Mouse (Mus musculus) hindbrain, postnatal 0 days (tissue): ENCODE data around the gene Syt15. TPM values are rescaled to one million over a fixed set of nuclear protein-coding genes. Genes with fewer than 3 reads are reported as not detected.

Experiments
- ATAC-seq: fragments of 200-750 bp; cut with Nextera tagmentation; 2 replicates; pipeline ENCODE4 v1.8.0; 2017; ENCODE audit warnings: mild to moderate bottlenecking, moderate TSS enrichment, moderate library complexity
- DNase-seq: peaks from one replicate; pipeline ENCODE4 v3.0.0-alpha.2; 2015; ENCODE audit warnings: low spot score
- H3K27ac ChIP-seq: fragments of 300-500 bp; sonication (generic); 2 replicates; pipeline ENCODE4 v1.5.1; 2014; ENCODE audit warnings: mild to moderate bottlenecking
- H3K27me3 ChIP-seq: fragments of 300-500 bp; sonication (generic); 2 replicates; pipeline ENCODE4 v1.6.1; 2014; ENCODE audit warnings: low read length, mixed read lengths; ENCODE audit not compliant: insufficient read depth
- H3K36me3 ChIP-seq: fragments of 300-500 bp; sonication (generic); 2 replicates; pipeline ENCODE4 v1.6.1; 2014; ENCODE audit warnings: low read length, mixed read lengths; ENCODE audit not compliant: insufficient read depth
- H3K4me1 ChIP-seq: fragments of 300-500 bp; sonication (generic); 2 replicates; pipeline ENCODE4 v1.6.1; 2014; ENCODE audit warnings: antibody characterized with exemption, low read length, mixed read lengths; ENCODE audit not compliant: insufficient read depth
- H3K4me2 ChIP-seq: fragments of 300-500 bp; sonication (generic); 2 replicates; pipeline ENCODE4 v1.6.1; 2014; ENCODE audit warnings: low read depth, mild to moderate bottlenecking, low read length, moderate library complexity, mixed read lengths
- H3K4me3 ChIP-seq: fragments of 300-500 bp; sonication (generic); 2 replicates; pipeline ENCODE4 v1.5.1; 2014; ENCODE audit warnings: low read length
- H3K9ac ChIP-seq: fragments of 300-500 bp; sonication (generic); replicated peaks from 2 replicates; pipeline ENCODE4 v1.6.1; 2014; ENCODE audit warnings: mild to moderate bottlenecking, low read length, moderate library complexity, mixed read lengths
- H3K9me3 ChIP-seq: fragments of 300-500 bp; sonication (generic); 2 replicates; pipeline ENCODE4 v1.6.1; 2016; ENCODE audit warnings: low read length, mixed read lengths
- CTCF ChIP-seq: IDR thresholded peaks from 2 replicates; pipeline ENCODE4 v1.5.1; 2016; ENCODE audit warnings: antibody characterized with exemption, control low read depth, low read depth
- WGBS: fragments of 180-500 bp; shearing (Covaris S2); extraction: QIAGEN DNeasy Blood & Tissue Kit; methylation state at CpG from one replicate; pipeline ENCODE4 v1.1.7; 2014; 5-methylcytosine and 5-hydroxymethylcytosine counted together
- polyA plus RNA-seq: library from polyadenylated mRNA; unstranded; fragments of >200 nt; fragmentation: Nextera tagmentation; extraction: Ambion mirVana; gene quantifications from 2 replicates; pipeline ENCODE4 v1.2.1, GENCODE M21; 2015
- total RNA-seq: library from RNA; depleted of rRNA; stranded (reverse); fragments of >200 nt; gene quantifications from 2 replicates; pipeline ENCODE4 v1.2.3, GENCODE M21; 2014; rRNA removed

Gene Syt15
- total and polyA plus RNA-seq, 2 experiments from 2014 or later: 0.63 to 1.1 TPM

- peak; percentile 71 for TF ChIP-seq CTCF
- no peaks in the 10 kb centered on the region for H3K36me3 ChIP-seq
- H3K4me2 ChIP-seq: no peak overlapping the region
- H3K9me3 ChIP-seq: no peaks in the 10 kb centered on the region
- ATAC-seq (no peak), DNase-seq (peak; percentile 60)
- 49% methylated on average over 2 of the region's 2 CpGs for WGBS
- H3K4me1 ChIP-seq: no peaks in the 10 kb centered on the region
- H3K27me3 ChIP-seq: no peaks in the 10 kb centered on the region
- no peak overlapping the region for H3K9ac ChIP-seq
- H3K27ac ChIP-seq: no peak overlapping the region
- H3K4me3 ChIP-seq: no peak overlapping the region
Observed at GRCm38 (mm10) chr14:34273280-34273679, 53.9 kb downstream of the Syt15 start.

DNA sequence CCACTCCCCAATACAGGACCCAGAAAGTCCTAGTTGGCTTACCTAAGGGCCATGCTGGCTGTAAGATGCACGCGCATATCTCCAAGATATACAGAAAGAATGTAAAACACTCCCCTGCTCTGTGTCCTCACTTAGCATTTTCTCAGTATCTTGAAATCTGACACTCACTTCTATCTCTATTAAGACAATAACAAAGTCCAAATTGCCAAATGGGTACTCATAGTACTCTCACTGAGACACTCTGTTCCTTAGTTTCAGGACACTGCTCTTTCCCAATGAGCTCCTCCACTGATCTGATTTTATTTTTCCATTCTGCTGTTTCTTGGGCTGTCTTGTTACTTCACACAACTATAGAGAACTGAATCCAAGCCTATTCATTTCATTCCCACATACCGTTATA lies 54.7 kb downstream of the Syt15 start:
- 96% methylated on average over 3 of the region's 3 CpGs for WGBS
- Histone ChIP-seq H3K27ac (no peak overlapping the region), H3K4me2 (no peak overlapping the region), H3K9ac (no peak overlapping the region), H3K9me3 (no peaks in the 10 kb centered on the region), H3K4me1 (no peaks in the 10 kb centered on the region), H3K4me3 (no peak overlapping the region), H3K27me3 (no peaks in the 10 kb centered on the region), H3K36me3 (no peaks in the 10 kb centered on the region)
- DNase-seq (no peak), ATAC-seq (no peak)
- no peak for TF ChIP-seq CTCF

DNA sequence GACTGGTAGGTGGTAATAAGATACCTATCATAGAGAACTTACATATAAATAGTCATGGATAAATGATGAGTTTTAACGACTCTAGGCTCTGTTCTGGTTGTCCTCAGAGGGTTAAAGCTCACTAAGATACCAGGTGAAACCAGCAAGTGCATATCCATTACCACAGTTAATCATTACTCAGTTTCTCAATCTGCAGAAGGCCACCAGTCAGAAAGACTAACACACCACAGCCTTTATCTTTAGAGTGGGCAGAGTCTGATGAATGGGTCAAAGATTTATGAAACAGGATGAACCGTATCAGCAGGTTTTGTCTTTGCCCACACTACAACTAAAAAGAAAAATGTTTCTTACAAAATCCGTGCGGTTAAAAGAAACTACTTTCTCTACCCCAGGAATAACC lies 55.8 kb downstream of the Syt15 start:
- Histone ChIP-seq H3K4me3 (no peak overlapping the region), H3K4me2 (no peak overlapping the region), H3K9ac (no peak overlapping the region), H3K4me1 (no peaks in the 10 kb centered on the region), H3K36me3 (no peaks in the 10 kb centered on the region), H3K27me3 (no peaks in the 10 kb centered on the region), H3K27ac (no peak overlapping the region), H3K9me3 (no peaks in the 10 kb centered on the region)
- DNase-seq (no peak), ATAC-seq (no peak)
- no peak for TF ChIP-seq CTCF
- 90% methylated on average over 4 of the region's 4 CpGs for WGBS

DNA sequence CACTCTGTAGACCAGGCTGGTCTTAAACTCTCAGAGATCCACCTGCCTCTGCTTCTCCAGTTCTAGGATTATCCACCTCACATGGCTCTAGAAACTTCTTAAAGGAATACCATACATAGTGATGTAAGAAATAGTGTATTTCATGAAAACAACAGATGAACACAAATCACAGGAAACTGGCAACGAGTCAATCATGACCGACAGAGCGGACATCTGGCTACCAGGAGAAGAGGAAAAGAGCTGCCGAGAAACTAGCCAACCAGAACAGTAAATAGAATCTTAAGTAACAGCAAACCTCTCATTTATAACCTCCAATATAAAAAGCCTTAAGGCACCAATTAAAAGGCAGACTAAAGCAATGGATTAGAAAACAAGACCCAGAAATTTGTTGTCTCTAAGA lies 60.3 kb downstream of the Syt15 start:
- WGBS: 71% methylated on average over 4 of the region's 4 CpGs
- Histone ChIP-seq H3K9ac (no peak overlapping the region), H3K27ac (no peak overlapping the region), H3K4me2 (no peak overlapping the region), H3K4me3 (no peak overlapping the region), H3K9me3 (no peaks in the 10 kb centered on the region), H3K4me1 (no peaks in the 10 kb centered on the region), H3K36me3 (no peaks in the 10 kb centered on the region), H3K27me3 (no peaks in the 10 kb centered on the region)
- DNase-seq: no peak
- TF ChIP-seq CTCF: no peak
- no peak for ATAC-seq

Other genes with a start within 250 kb of the Syt15 start
- 6.5 and 7.7 TPM in 2 replicates for gene Zfp488, start 240.8 kb upstream of the Syt15 start, total RNA-seq
- gene Zfp488, start 240.8 kb upstream of the Syt15 start, polyA plus RNA-seq: 1.9 TPM in 2 replicates
- gene Gm30083, start 204.4 kb upstream of the Syt15 start, total RNA-seq: not detected in 2 replicates
- not detected in 2 replicates for gene Gm30083, start 204.4 kb upstream of the Syt15 start, polyA plus RNA-seq
- not detected in 2 replicates for gene Gm5460, start 202.8 kb upstream of the Syt15 start, total RNA-seq
- not detected in 2 replicates for gene Gm5460, start 202.8 kb upstream of the Syt15 start, polyA plus RNA-seq
- not detected in 2 replicates for gene Antxrl, start 166.9 kb upstream of the Syt15 start, total RNA-seq
- not detected in 2 replicates for gene Antxrl, start 166.9 kb upstream of the Syt15 start, polyA plus RNA-seq
- 0.11 TPM in 1 of 2 replicates, not detected in the other for gene Anxa8, start 133.6 kb upstream of the Syt15 start, total RNA-seq
- 0.37 and 0.90 TPM in 2 replicates for gene Anxa8, start 133.6 kb upstream of the Syt15 start, polyA plus RNA-seq
- 2.2 TPM in 1 of 2 replicates, not detected in the other for gene A630023A22Rik, start 116.8 kb upstream of the Syt15 start, total RNA-seq
- not detected in 2 replicates for gene A630023A22Rik, start 116.8 kb upstream of the Syt15 start, polyA plus RNA-seq
- gene Npy4r, start 67.1 kb upstream of the Syt15 start, total RNA-seq: 0.21 and 0.25 TPM in 2 replicates
- 0.11 and 0.24 TPM in 2 replicates for gene Npy4r, start 67.1 kb upstream of the Syt15 start, polyA plus RNA-seq
- 31.7 and 33.6 TPM in 2 replicates for gene Gprin2, start 17.9 kb upstream of the Syt15 start, total RNA-seq
- 4.3 and 8.1 TPM in 2 replicates for gene Gprin2, start 17.9 kb upstream of the Syt15 start, polyA plus RNA-seq
- 4.0 and 5.8 TPM in 2 replicates for gene Shld2, start 90.9 kb downstream of the Syt15 start, total RNA-seq
- gene Shld2, start 90.9 kb downstream of the Syt15 start, polyA plus RNA-seq: 9.2 and 11.4 TPM in 2 replicates
- 243 and 272 TPM in 2 replicates for gene Glud1, start 91.1 kb downstream of the Syt15 start, total RNA-seq
- 143 and 153 TPM in 2 replicates for gene Glud1, start 91.1 kb downstream of the Syt15 start, polyA plus RNA-seq
- not detected in 2 replicates for gene Fam25c, start 135.8 kb downstream of the Syt15 start, total RNA-seq
- not detected in 2 replicates for gene Fam25c, start 135.8 kb downstream of the Syt15 start, polyA plus RNA-seq
- 49.5 and 65.3 TPM in 2 replicates for gene Sncg, start 155.2 kb downstream of the Syt15 start, total RNA-seq
- 164 and 165 TPM in 2 replicates for gene Sncg, start 155.2 kb downstream of the Syt15 start, polyA plus RNA-seq
- 6.8 and 8.1 TPM in 2 replicates for gene Mmrn2, start 155.9 kb downstream of the Syt15 start, total RNA-seq
- 2.5 and 2.6 TPM in 2 replicates for gene Mmrn2, start 155.9 kb downstream of the Syt15 start, polyA plus RNA-seq